In the genomic region with DNA sequence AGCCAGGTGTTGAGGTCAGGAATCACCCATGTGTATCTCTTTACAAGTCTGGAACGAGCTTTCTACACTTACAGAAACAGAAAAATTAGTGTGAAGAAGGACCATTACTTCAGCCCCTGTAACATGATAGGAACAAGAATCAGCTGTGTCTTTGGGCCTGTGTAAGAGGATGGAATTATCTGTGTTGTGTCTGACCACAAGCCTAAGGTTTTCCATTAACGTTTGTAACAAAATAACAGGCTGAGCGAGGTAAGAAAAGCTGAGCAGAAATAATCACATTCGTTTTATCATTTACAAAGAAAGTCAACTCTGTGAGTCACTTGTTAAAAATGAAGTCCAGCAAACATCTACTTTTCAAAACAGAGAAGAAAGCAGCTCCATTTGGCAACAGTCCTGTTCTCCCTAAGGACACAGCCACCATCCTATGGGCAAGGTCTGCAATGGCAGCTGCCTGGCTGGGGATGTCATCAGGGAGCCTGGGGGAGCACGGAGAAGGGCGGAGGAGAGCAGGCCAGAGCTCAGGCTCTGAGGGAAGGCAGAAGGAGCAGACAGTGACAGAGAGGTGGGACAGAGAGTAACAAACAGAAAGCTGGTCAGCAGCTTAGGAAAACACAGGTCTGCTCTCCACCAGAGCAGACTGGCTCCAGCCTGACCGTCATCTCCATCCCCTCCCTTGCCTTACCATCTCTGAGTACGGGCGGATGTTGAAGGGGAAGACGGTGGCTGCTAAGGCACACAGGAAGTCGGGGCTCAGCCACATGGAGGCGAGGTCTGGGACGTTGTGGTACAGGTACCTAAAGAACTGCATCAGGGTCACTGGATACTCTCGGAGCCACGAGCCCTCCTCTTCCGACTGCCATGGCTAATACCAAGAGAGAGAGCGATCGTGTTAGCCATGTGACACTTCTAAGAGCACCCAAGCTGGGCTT, we compare ENCODE assay signal across 17 mouse cellular contexts.
DNase-seq lines count a peak whose midpoint lies in the region; ATAC-seq and TF ChIP-seq lines count a peak whose summit lies in the region.
"Had no signal": no experiment of that assay in that cellular context is flagged by ENCODE, and none has a peak within 500 bp of the region (broad histone marks: within the 10 kb centered on the region; RNA-seq: fewer than 3 reads in every experiment).

No protein-coding gene starts in this region.

- POLR2A ChIA-PET in Patski (lab: Charles Lee) = interaction anchor here (0.6 to 1.5 kb wide), 2 partner anchors 15 to 40 kb away, joined by 3 to 5 read pairs; no protein-coding TSS in a partner anchor

- no peak overlapping the region for H3K4me2 ChIP-seq in heart, embryonic 15.5 days
- H3K4me2 ChIP-seq: limb, embryonic 15.5 days; lung, embryonic 15.5 days; midbrain, embryonic 15.5 days; neural tube, embryonic 13.5 days had no signal

- TF ChIP-seq POLR2A in embryonic fibroblast, embryonic 13.5 days (IDR thresholded peaks at IDR 0.05; ENCODE audit: low read depth, low read length) = no peak

- intact Hi-C loops in heart, postnatal 14 days (cut with DNase I) = loop anchor here (5.0 kb wide), 1 partner anchor 36 kb away; no protein-coding TSS in a partner anchor

- no peak for DNase-seq in heart, postnatal 14 days
- peak; percentile 92 for DNase-seq in Patski (ENCODE audit: low read depth, low spot score)
- DNase-seq in cerebellum, adult 18-20 months = peak; percentile 42 to 55
- no peak for DNase-seq in liver
- DNase-seq in right cerebral cortex, postnatal 36 days (ENCODE audit: low spot score in 2 of 2) = no peak
- DNase-seq: embryo, embryonic 11 days; gastrocnemius, postnatal 36 days; spleen, adult 18-20 months had no signal

- H3K27me3 ChIP-seq in heart, embryonic 15.5 days = no peaks in the 10 kb centered on the region
- H3K27me3 ChIP-seq in Patski = no peaks in the 10 kb centered on the region
- H3K27me3 ChIP-seq: CH12.LX; limb, embryonic 15.5 days; lung, embryonic 15.5 days; midbrain, embryonic 15.5 days; neural tube, embryonic 13.5 days had no signal

- 80% methylated on average over 18 of the region's 18 CpGs for WGBS in heart, embryonic 15.5 days

- no peak overlapping the region for H3K9ac ChIP-seq in heart, embryonic 15.5 days
- H3K9ac ChIP-seq: limb, embryonic 15.5 days; lung, embryonic 15.5 days; midbrain, embryonic 15.5 days; neural tube, embryonic 13.5 days had no signal

- peaks cover 51% of the 10 kb centered on the region for H3K36me3 ChIP-seq in heart, embryonic 15.5 days

- CTCF ChIA-PET in Patski (lab: Charles Lee) = interaction anchor here (0.9 to 3.4 kb wide), 9 partner anchors 11 to 177 kb away, joined by 3 to 21 read pairs (median 4); partner anchors contain the start of gene Wdfy3

- TF ChIP-seq CTCF in Patski (IDR thresholded peaks at IDR 0.05) = no peak
- no peak for TF ChIP-seq CTCF in embryonic fibroblast, embryonic 13.5 days (IDR thresholded peaks at IDR 0.05; ENCODE audit: borderline replicate concordance, insufficient read depth, low read length)

- in situ Hi-C loops in Patski (cut with MboI; ENCODE audit: low pct_unique_long_range_greater_than_20kb) = no loop called here

- H3K9me3 ChIP-seq in heart, embryonic 15.5 days (replicated peaks) = no peaks in the 10 kb centered on the region
- H3K9me3 ChIP-seq: limb, embryonic 15.5 days; lung, embryonic 15.5 days; midbrain, embryonic 15.5 days; neural tube, embryonic 13.5 days had no signal

- no peak for ATAC-seq in heart, embryonic 15.5 days (replicated peaks; ENCODE audit: insufficient number of reproducible peaks, insufficient read depth, low FRiP score, low read depth)
- ATAC-seq in Patski = peak; percentile 91
- ATAC-seq: inflammation-experienced regulatory T-cells, adult 6 months; midbrain, embryonic 15.5 days had no signal

- H3K4me3 ChIP-seq in heart, embryonic 15.5 days = no peak overlapping the region
- H3K4me3 ChIP-seq in embryonic fibroblast, embryonic 13.5 days (ENCODE audit: insufficient read depth, low read length) = no peak overlapping the region
- H3K4me3 ChIP-seq: limb, embryonic 15.5 days; lung, embryonic 15.5 days; midbrain, embryonic 15.5 days; neural tube, embryonic 13.5 days had no signal

- H3K27ac ChIP-seq in heart, embryonic 15.5 days = 0 out of 2 replicates have a peak overlapping the region, but pooled peaks have one; percentile 11
- H3K27ac ChIP-seq in embryonic fibroblast, embryonic 13.5 days (ENCODE audit: insufficient read depth, low read length) = peak overlapping the region; percentile 39; the same call in 1 of the 2 replicates
- H3K27ac ChIP-seq: kidney, postnatal 0 days; limb, embryonic 15.5 days; lung, embryonic 15.5 days; midbrain, embryonic 15.5 days; neural tube, embryonic 13.5 days had no signal

- H3K4me1 ChIP-seq in heart, embryonic 15.5 days (replicated peaks) = no peaks in the 10 kb centered on the region
- H3K4me1 ChIP-seq in embryonic fibroblast, embryonic 13.5 days (ENCODE audit: control insufficient read depth, insufficient read depth, low read length) = peaks cover 5% of the 10 kb centered on the region; the same call in 1 of the 2 replicates
- H3K4me1 ChIP-seq: limb, embryonic 15.5 days; lung, embryonic 15.5 days; midbrain, embryonic 15.5 days; neural tube, embryonic 13.5 days had no signal

Comparison
In these comparisons a context has a peak if more than half of its experiments do, and no peak if none do; other contexts are left out.
1. DNase-seq: peak in Patski (single experiment) and cerebellum, adult 18-20 months (2 of 2); none in heart, postnatal 14 days (0 of 2), liver (single experiment) and right cerebral cortex, postnatal 36 days (0 of 2).